Mouse (Mus musculus) MEL-GATA-1-ER (cell line): ENCODE results near the gene Itpr2.

Source experiments
- DNase-seq: peaks from one replicate; pipeline ENCODE4 v3.0.0-alpha.2; 2012; ENCODE audit warnings: low read depth; ENCODE audit errors: extremely low read depth

Gene Itpr2

GRCm38 (mm10) chr6:146270162-146270561, 231.9 kb downstream of the Itpr2 start:
- no peak for DNase-seq

- no peak for DNase-seq
Measured at GRCm38 (mm10) chr6:146269291-146269690, 232.7 kb downstream of the Itpr2 start.

- no peak for DNase-seq
Measured at GRCm38 (mm10) chr6:146260674-146261376, 241.2 kb downstream of the Itpr2 start.

GRCm38 (mm10) chr6:146258751-146259150, 243.3 kb downstream of the Itpr2 start:
- no peak for DNase-seq

- no peak for DNase-seq
Measured at GRCm38 (mm10) chr6:146258261-146258660, 243.8 kb downstream of the Itpr2 start.

GRCm38 (mm10) chr6:146256947-146257670, 244.9 kb downstream of the Itpr2 start:
- DNase-seq = no peak

- no peak for DNase-seq
Measured at GRCm38 (mm10) chr6:146256401-146256800, 245.6 kb downstream of the Itpr2 start.

GRCm38 (mm10) chr6:146255656-146256055, 246.4 kb downstream of the Itpr2 start:
- no peak for DNase-seq

- DNase-seq = no peak
Measured at GRCm38 (mm10) chr6:146254931-146255330, 247.1 kb downstream of the Itpr2 start.

- DNase-seq = no peak
Measured at GRCm38 (mm10) chr6:146254216-146254820, 247.7 kb downstream of the Itpr2 start.

- DNase-seq = no peak
Measured at GRCm38 (mm10) chr6:146249096-146249495, 252.9 kb downstream of the Itpr2 start.

- no peak for DNase-seq
Measured at GRCm38 (mm10) chr6:146248341-146248740, 253.7 kb downstream of the Itpr2 start.

GRCm38 (mm10) chr6:146247906-146248305, 254.1 kb downstream of the Itpr2 start:
- no peak for DNase-seq

- no peak for DNase-seq
Measured at GRCm38 (mm10) chr6:146246368-146246767, 255.7 kb downstream of the Itpr2 start.

GRCm38 (mm10) chr6:146245888-146246287, 256.1 kb downstream of the Itpr2 start:
- DNase-seq = no peak

- no peak for DNase-seq
Measured at GRCm38 (mm10) chr6:146243068-146243467, 259.0 kb downstream of the Itpr2 start.

GRCm38 (mm10) chr6:146241336-146241735, 260.7 kb downstream of the Itpr2 start:
- no peak for DNase-seq

- DNase-seq = no peak
Measured at GRCm38 (mm10) chr6:146235165-146235564, 266.9 kb downstream of the Itpr2 start.

- no peak for DNase-seq
Measured at GRCm38 (mm10) chr6:146234417-146234816, 267.6 kb downstream of the Itpr2 start.

GRCm38 (mm10) chr6:146230903-146231302, 271.1 kb downstream of the Itpr2 start:
- DNase-seq = no peak

- peak; percentile 42 for DNase-seq
Measured at GRCm38 (mm10) chr6:146230373-146230788, 271.6 kb downstream of the Itpr2 start.

GRCm38 (mm10) chr6:146229967-146230366, 272.1 kb downstream of the Itpr2 start:
- DNase-seq = no peak
